Mouse (Mus musculus): ENCODE data around the gene Ppp1r11. TPM values are rescaled to one million over a fixed set of nuclear protein-coding genes. Genes with fewer than 3 reads are reported as not detected.

The Ppp1r11 gene
- total RNA-seq, 2 experiments from 2014 or later = 53.8 to 61.5 TPM

- ATAC-seq (replicated peaks; ENCODE audit: low FRiP score, low TSS enrichment, poor library complexity, severe bottlenecking) = no peak
These were observed 23.9 kb downstream of the Ppp1r11 start for GRCm38 (mm10) chr17:36927496-36928120.

GRCm38 (mm10) chr17:36923491-36923890 lies 28.1 kb downstream of the Ppp1r11 start:
- ATAC-seq (replicated peaks; ENCODE audit: low FRiP score, low TSS enrichment, poor library complexity, severe bottlenecking) = no peak

GRCm38 (mm10) chr17:36922715-36923114 lies 28.8 kb downstream of the Ppp1r11 start:
- ATAC-seq (replicated peaks; ENCODE audit: low FRiP score, low TSS enrichment, poor library complexity, severe bottlenecking) = no peak

- ATAC-seq (replicated peaks; ENCODE audit: low FRiP score, low TSS enrichment, poor library complexity, severe bottlenecking) = no peak
These were observed 31.3 kb downstream of the Ppp1r11 start for GRCm38 (mm10) chr17:36920239-36920638.

- ATAC-seq (replicated peaks; ENCODE audit: low FRiP score, low TSS enrichment, poor library complexity, severe bottlenecking) = peak; percentile 58
These were observed 36.5 kb downstream of the Ppp1r11 start for GRCm38 (mm10) chr17:36915076-36915475.

- ATAC-seq (replicated peaks; ENCODE audit: low FRiP score, low TSS enrichment, poor library complexity, severe bottlenecking) = peak; percentile 77
These were observed 37.4 kb downstream of the Ppp1r11 start for GRCm38 (mm10) chr17:36914108-36914507.

GRCm38 (mm10) chr17:36912031-36912430 lies 39.5 kb downstream of the Ppp1r11 start:
- ATAC-seq (replicated peaks; ENCODE audit: low FRiP score, low TSS enrichment, poor library complexity, severe bottlenecking) = no peak

- ATAC-seq (replicated peaks; ENCODE audit: low FRiP score, low TSS enrichment, poor library complexity, severe bottlenecking) = no peak
These were observed 41.7 kb downstream of the Ppp1r11 start for GRCm38 (mm10) chr17:36909802-36910201.

GRCm38 (mm10) chr17:36908235-36908634 lies 43.3 kb downstream of the Ppp1r11 start:
- ATAC-seq (replicated peaks; ENCODE audit: low FRiP score, low TSS enrichment, poor library complexity, severe bottlenecking) = no peak

- no peak for ATAC-seq (replicated peaks; ENCODE audit: low FRiP score, low TSS enrichment, poor library complexity, severe bottlenecking)
These were observed 47.9 kb downstream of the Ppp1r11 start for GRCm38 (mm10) chr17:36903651-36904050.

- ATAC-seq (replicated peaks; ENCODE audit: low FRiP score, low TSS enrichment, poor library complexity, severe bottlenecking) = no peak
These were observed 50.9 kb downstream of the Ppp1r11 start for GRCm38 (mm10) chr17:36900691-36901090.

- ATAC-seq (replicated peaks; ENCODE audit: low FRiP score, low TSS enrichment, poor library complexity, severe bottlenecking) = no peak
These were observed 51.5 kb downstream of the Ppp1r11 start for GRCm38 (mm10) chr17:36900001-36900400.

GRCm38 (mm10) chr17:36899376-36899775 lies 52.2 kb downstream of the Ppp1r11 start:
- ATAC-seq (replicated peaks; ENCODE audit: low FRiP score, low TSS enrichment, poor library complexity, severe bottlenecking) = peak; percentile 52; the same call in 1 of the 2 replicates

Other genes starting within 250 kb of the Ppp1r11 start
- gene H2-M10.5, start 178.8 kb downstream of the Ppp1r11 start, total RNA-seq (2014; fragmentation: Nextera tagmentation) = not detected in 2 replicates
- not detected in 2 replicates for gene H2-M10.5, start 178.8 kb downstream of the Ppp1r11 start, total RNA-seq (2017)
- gene H2-M10.6, start 139.6 kb downstream of the Ppp1r11 start, total RNA-seq (2014; fragmentation: Nextera tagmentation) = not detected in 2 replicates
- gene H2-M10.6, start 139.6 kb downstream of the Ppp1r11 start, total RNA-seq (2017) = not detected in 2 replicates
- gene Trim26, start 114.6 kb downstream of the Ppp1r11 start, total RNA-seq (2014; fragmentation: Nextera tagmentation) = 13.0 and 13.6 TPM in 2 replicates
- 7.7 and 9.3 TPM in 2 replicates for gene Trim26, start 114.6 kb downstream of the Ppp1r11 start, total RNA-seq (2017)
- gene Trim15, start 84.5 kb downstream of the Ppp1r11 start, total RNA-seq (2014; fragmentation: Nextera tagmentation) = not detected in 2 replicates
- not detected in 2 replicates for gene Trim15, start 84.5 kb downstream of the Ppp1r11 start, total RNA-seq (2017)
- 7.5 and 9.6 TPM in 2 replicates for gene Trim10, start 82.2 kb downstream of the Ppp1r11 start, total RNA-seq (2014; fragmentation: Nextera tagmentation)
- 13.8 and 24.1 TPM in 2 replicates for gene Trim10, start 82.2 kb downstream of the Ppp1r11 start, total RNA-seq (2017)
- not detected in 2 replicates for gene Trim40, start 61.6 kb downstream of the Ppp1r11 start, total RNA-seq (2014; fragmentation: Nextera tagmentation)
- not detected in 2 replicates for gene Trim40, start 61.6 kb downstream of the Ppp1r11 start, total RNA-seq (2017)
- gene Trim31, start 53.6 kb downstream of the Ppp1r11 start, total RNA-seq (2014; fragmentation: Nextera tagmentation) = not detected in 2 replicates
- not detected in 2 replicates for gene Trim31, start 53.6 kb downstream of the Ppp1r11 start, total RNA-seq (2017)
- not detected in 2 replicates for gene Rnf39, start 8.8 kb downstream of the Ppp1r11 start, total RNA-seq (2014; fragmentation: Nextera tagmentation)
- gene Rnf39, start 8.8 kb downstream of the Ppp1r11 start, total RNA-seq (2017) = not detected in 2 replicates
- gene Znrd1, start 6.8 kb upstream of the Ppp1r11 start, total RNA-seq (2014; fragmentation: Nextera tagmentation) = 47.7 and 94.1 TPM in 2 replicates
- 17.7 and 35.3 TPM in 2 replicates for gene Znrd1, start 6.8 kb upstream of the Ppp1r11 start, total RNA-seq (2017)
- gene Znrd1as, start 6.9 kb upstream of the Ppp1r11 start, total RNA-seq (2014; fragmentation: Nextera tagmentation) = 1.4 and 13.1 TPM in 2 replicates
- 11.4 and 23.7 TPM in 2 replicates for gene Znrd1as, start 6.9 kb upstream of the Ppp1r11 start, total RNA-seq (2017)
- not detected in 2 replicates for gene 2410137M14Rik, start 29.5 kb upstream of the Ppp1r11 start, total RNA-seq (2014; fragmentation: Nextera tagmentation)
- not detected in 2 replicates for gene 2410137M14Rik, start 29.5 kb upstream of the Ppp1r11 start, total RNA-seq (2017)
- gene H2-M5, start 37.8 kb upstream of the Ppp1r11 start, total RNA-seq (2014; fragmentation: Nextera tagmentation) = not detected in 2 replicates
- gene H2-M5, start 37.8 kb upstream of the Ppp1r11 start, total RNA-seq (2017) = not detected in 2 replicates
- gene Zfp57, start 49.4 kb upstream of the Ppp1r11 start, total RNA-seq (2014; fragmentation: Nextera tagmentation) = 0.87 TPM in 1 of 2 replicates, not detected in the other
- gene Zfp57, start 49.4 kb upstream of the Ppp1r11 start, total RNA-seq (2017) = 0.08 TPM in 1 of 2 replicates, not detected in the other
- gene Mog, start 71.7 kb upstream of the Ppp1r11 start, total RNA-seq (2014; fragmentation: Nextera tagmentation) = not detected in 2 replicates
- not detected in 2 replicates for gene Mog, start 71.7 kb upstream of the Ppp1r11 start, total RNA-seq (2017)
- 9.1 and 11.1 TPM in 2 replicates for gene Gabbr1, start 94.2 kb upstream of the Ppp1r11 start, total RNA-seq (2014; fragmentation: Nextera tagmentation)
- 0.91 and 0.99 TPM in 2 replicates for gene Gabbr1, start 94.2 kb upstream of the Ppp1r11 start, total RNA-seq (2017)
- gene Olfr90, start 136.8 kb upstream of the Ppp1r11 start, total RNA-seq (2014; fragmentation: Nextera tagmentation) = not detected in 2 replicates
- not detected in 2 replicates for gene Olfr90, start 136.8 kb upstream of the Ppp1r11 start, total RNA-seq (2017)
- not detected in 2 replicates for gene Olfr91, start 146.5 kb upstream of the Ppp1r11 start, total RNA-seq (2014; fragmentation: Nextera tagmentation)
- gene Olfr91, start 146.5 kb upstream of the Ppp1r11 start, total RNA-seq (2017) = not detected in 2 replicates
- not detected in 2 replicates for gene Olfr92, start 168.3 kb upstream of the Ppp1r11 start, total RNA-seq (2014; fragmentation: Nextera tagmentation)
- gene Olfr92, start 168.3 kb upstream of the Ppp1r11 start, total RNA-seq (2017) = not detected in 2 replicates
- not detected in 2 replicates for gene Olfr93, start 209.8 kb upstream of the Ppp1r11 start, total RNA-seq (2014; fragmentation: Nextera tagmentation)
- not detected in 2 replicates for gene Olfr93, start 209.8 kb upstream of the Ppp1r11 start, total RNA-seq (2017)
- not detected in 2 replicates for gene Ubd, start 242.2 kb upstream of the Ppp1r11 start, total RNA-seq (2014; fragmentation: Nextera tagmentation)
- 0.88 TPM in 1 of 2 replicates, not detected in the other for gene Ubd, start 242.2 kb upstream of the Ppp1r11 start, total RNA-seq (2017)
- not detected in 2 replicates for gene Olfr94, start 249.3 kb upstream of the Ppp1r11 start, total RNA-seq (2014; fragmentation: Nextera tagmentation)
- gene Olfr94, start 249.3 kb upstream of the Ppp1r11 start, total RNA-seq (2017) = not detected in 2 replicates